21 mouse cellular contexts compared by ENCODE assay signal in the genomic region with DNA sequence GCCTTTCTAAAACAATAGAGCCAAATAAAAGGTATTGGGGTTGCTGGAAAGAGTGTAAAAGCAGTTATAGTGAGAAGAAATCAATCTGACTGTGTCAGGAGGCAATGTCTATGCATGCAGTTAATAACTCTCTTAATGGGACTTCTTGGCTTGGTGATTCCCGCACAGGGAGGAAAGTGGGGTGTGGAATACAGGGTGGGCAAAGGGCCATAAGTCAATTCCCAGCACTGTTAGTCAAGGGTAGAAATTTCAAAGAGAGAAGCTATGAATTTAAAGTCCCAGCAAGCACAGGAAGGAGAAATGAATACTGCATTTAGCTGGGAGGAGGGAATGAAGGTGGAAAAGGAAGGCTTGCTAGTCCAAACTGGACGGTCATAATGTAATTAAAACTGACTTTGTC.
A peak's percentile ranks its signal among the peaks of the same experiment; 100 is the strongest.
DNase-seq lines count a peak whose midpoint lies in the region; ATAC-seq lines count a peak whose summit lies in the region.
"Had no signal": no experiment of that assay in that cellular context is flagged by ENCODE, and none has a peak within 500 bp of the region (broad histone marks: within the 10 kb centered on the region; RNA-seq: fewer than 3 reads in every experiment).

No protein-coding gene starts in this region.

- H3K4me2 ChIP-seq in hindbrain, embryonic 12.5 days (replicated peaks) = no peak overlapping the region
- H3K4me2 ChIP-seq in hindbrain, embryonic 11.5 days (replicated peaks; ENCODE audit: low read depth, low read length) = no peak overlapping the region
- no peak overlapping the region for H3K4me2 ChIP-seq in midbrain, embryonic 16.5 days (ENCODE audit: low read length)
- H3K4me2 ChIP-seq: heart, embryonic 11.5 days; heart, embryonic 15.5 days; intestine, embryonic 15.5 days had no signal

- WGBS in hindbrain, embryonic 12.5 days = 44% methylated on average over 2 of the region's 2 CpGs
- WGBS in hindbrain, embryonic 11.5 days = 73% methylated on average over 2 of the region's 2 CpGs
- 56% methylated on average over 2 of the region's 2 CpGs for WGBS in midbrain, embryonic 10.5 days
- WGBS in midbrain, embryonic 16.5 days = 28% methylated on average over 2 of the region's 2 CpGs

- peak; percentile 24 to 26 for DNase-seq in cerebellum, postnatal 10 days
- no peak for DNase-seq in cerebellum, adult 18-20 months
- DNase-seq in hindbrain, embryonic 11.5 days (ENCODE audit: low spot score) = no peak
- no peak for DNase-seq in midbrain, embryonic 10.5 days (ENCODE audit: low spot score)
- DNase-seq in adrenal gland, adult 2 months = no peak
- DNase-seq: adrenal gland, postnatal 10 days; B cell, adult 2 months; cerebellum, adult 11-12 months; cerebellum, adult 9-11 months; heart, adult 18-20 months; heart, postnatal 14 days had no signal

- H3K4me3 ChIP-seq in hindbrain, embryonic 12.5 days = no peak overlapping the region
- no peak overlapping the region for H3K4me3 ChIP-seq in hindbrain, embryonic 11.5 days (ENCODE audit: low read depth, low read length)
- H3K4me3 ChIP-seq in midbrain, embryonic 10.5 days = no peak overlapping the region
- no peak overlapping the region for H3K4me3 ChIP-seq in midbrain, embryonic 16.5 days (ENCODE audit: low read depth, low read length)
- H3K4me3 ChIP-seq: embryonic facial prominence, embryonic 10.5 days; heart, embryonic 15.5 days; intestine, embryonic 15.5 days had no signal

- no peaks in the 10 kb centered on the region for H3K9me3 ChIP-seq in hindbrain, embryonic 12.5 days (replicated peaks)
- no peaks in the 10 kb centered on the region for H3K9me3 ChIP-seq in hindbrain, embryonic 11.5 days (ENCODE audit: control insufficient read depth, low read length)
- H3K9me3 ChIP-seq in midbrain, embryonic 10.5 days (replicated peaks) = no peaks in the 10 kb centered on the region
- H3K9me3 ChIP-seq in midbrain, embryonic 16.5 days (replicated peaks; ENCODE audit: control insufficient read depth, low read length, poor library complexity, severe bottlenecking) = no peaks in the 10 kb centered on the region
- H3K9me3 ChIP-seq: embryonic facial prominence, embryonic 10.5 days; heart, embryonic 15.5 days; intestine, embryonic 15.5 days had no signal

- 0 out of 2 replicates have a peak overlapping the region, but pooled peaks have one; percentile 40 for H3K27ac ChIP-seq in hindbrain, embryonic 12.5 days
- H3K27ac ChIP-seq in hindbrain, embryonic 11.5 days (ENCODE audit: low read depth, low read length) = no peak overlapping the region
- H3K27ac ChIP-seq in midbrain, embryonic 10.5 days (replicated peaks) = peak overlapping the region; percentile 23; the same call in 1 of the 2 replicates
- H3K27ac ChIP-seq in midbrain, embryonic 16.5 days (ENCODE audit: low read length) = no peak overlapping the region
- H3K27ac ChIP-seq: embryonic facial prominence, embryonic 10.5 days; heart, embryonic 15.5 days; hindbrain, postnatal 0 days; intestine, embryonic 15.5 days had no signal

- H3K27me3 ChIP-seq in hindbrain, embryonic 12.5 days = peaks cover 13% of the 10 kb centered on the region; the same call in 1 of the 2 replicates
- H3K27me3 ChIP-seq in hindbrain, embryonic 11.5 days (ENCODE audit: control insufficient read depth, insufficient read depth, low read length) = no peaks in the 10 kb centered on the region; the same call in 1 of the 2 replicates
- H3K27me3 ChIP-seq in midbrain, embryonic 10.5 days (ENCODE audit: low read depth, poor library complexity, severe bottlenecking) = peaks cover 48% of the 10 kb centered on the region
- no peaks in the 10 kb centered on the region for H3K27me3 ChIP-seq in midbrain, embryonic 16.5 days (ENCODE audit: control insufficient read depth, insufficient read depth, low read depth, low read length)
- H3K27me3 ChIP-seq: intestine, embryonic 15.5 days had no signal

- no peak for ATAC-seq in hindbrain, embryonic 12.5 days (ENCODE audit: low FRiP score)
- no peak for ATAC-seq in hindbrain, embryonic 11.5 days (ENCODE audit: low FRiP score)
- ATAC-seq in midbrain, embryonic 16.5 days = no peak
- no peak for ATAC-seq in inflammation-experienced regulatory T-cells, adult 6 months
- ATAC-seq: CD4-positive, CD25-positive, alpha-beta regulatory T cell, adult 4 months; intestine, embryonic 15.5 days had no signal

- H3K4me1 ChIP-seq in hindbrain, embryonic 12.5 days = peaks cover 18% of the 10 kb centered on the region
- H3K4me1 ChIP-seq in hindbrain, embryonic 11.5 days (replicated peaks; ENCODE audit: control insufficient read depth, insufficient read depth, low read length) = no peaks in the 10 kb centered on the region
- H3K4me1 ChIP-seq in midbrain, embryonic 10.5 days = peaks cover 72% of the 10 kb centered on the region
- peaks cover 30% of the 10 kb centered on the region for H3K4me1 ChIP-seq in midbrain, embryonic 16.5 days (ENCODE audit: control insufficient read depth, insufficient read depth, low read length)

- H3K36me3 ChIP-seq in hindbrain, embryonic 12.5 days = no peaks in the 10 kb centered on the region
- H3K36me3 ChIP-seq in hindbrain, embryonic 11.5 days (ENCODE audit: control insufficient read depth, insufficient read depth, low read length) = no peaks in the 10 kb centered on the region
- H3K36me3 ChIP-seq in midbrain, embryonic 10.5 days = no peaks in the 10 kb centered on the region
- no peaks in the 10 kb centered on the region for H3K36me3 ChIP-seq in midbrain, embryonic 16.5 days (ENCODE audit: control insufficient read depth, insufficient read depth, low read length)
- H3K36me3 ChIP-seq: embryonic facial prominence, embryonic 10.5 days; G1E; heart, embryonic 15.5 days; intestine, embryonic 15.5 days had no signal

- no peak overlapping the region for H3K9ac ChIP-seq in hindbrain, embryonic 12.5 days
- H3K9ac ChIP-seq in hindbrain, embryonic 11.5 days (ENCODE audit: low read depth, low read length) = no peak overlapping the region
- H3K9ac ChIP-seq in midbrain, embryonic 16.5 days (ENCODE audit: low read depth, low read length) = no peak overlapping the region
- H3K9ac ChIP-seq: heart, embryonic 15.5 days; intestine, embryonic 15.5 days had no signal

Comparison
In these comparisons a context has a peak if more than half of its experiments do, and no peak if none do; other contexts are left out.
1. DNase-seq: peak in cerebellum, postnatal 10 days (2 of 2); none in cerebellum, adult 18-20 months (0 of 2), hindbrain, embryonic 11.5 days (single experiment), midbrain, embryonic 10.5 days (single experiment) and adrenal gland, adult 2 months (single experiment).
2. H3K27ac ChIP-seq: peak in hindbrain, embryonic 12.5 days (single experiment) and midbrain, embryonic 10.5 days (single experiment); none in hindbrain, embryonic 11.5 days (single experiment) and midbrain, embryonic 16.5 days (single experiment).